Mouse (Mus musculus) mesoderm, embryonic 11.5 days (tissue): ENCODE measurements around the gene Acta1.

ENCODE experiments used
- DNase-seq: peaks from one replicate; pipeline ENCODE4 v3.0.0-alpha.2; 2012; ENCODE audit warnings: low read depth, low spot score

Acta1 gene

DNA sequence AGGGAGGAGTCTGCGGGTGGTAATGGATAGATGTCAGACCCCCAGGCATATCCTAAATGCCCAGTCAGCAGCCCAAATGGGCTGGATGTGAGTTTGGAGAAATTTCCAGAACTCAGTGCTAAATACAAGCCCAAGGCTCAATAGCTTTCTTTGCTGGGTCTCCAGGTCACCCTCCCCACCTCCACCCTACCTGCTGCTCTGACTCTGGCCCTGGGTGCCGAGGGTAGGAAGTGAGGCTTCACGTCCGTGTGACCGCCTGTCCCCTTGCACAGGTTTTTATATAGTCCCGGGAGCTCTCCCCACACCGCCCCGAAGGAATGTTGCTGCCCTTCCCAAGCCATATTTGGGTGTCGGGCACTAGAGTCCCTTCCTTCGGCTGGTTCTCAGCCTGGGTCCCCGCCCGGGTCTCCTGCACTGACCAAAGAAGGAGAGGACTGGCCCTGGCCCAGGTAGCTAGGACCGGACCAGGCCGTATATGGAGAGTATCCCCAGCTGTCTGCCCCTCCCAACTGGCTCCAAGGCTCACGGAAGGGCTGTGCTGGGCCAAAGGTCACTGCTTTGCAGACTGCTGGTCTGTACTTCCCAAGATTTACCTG is at the start of gene Acta1:
Gene Acta1, minus strand, starts transcription at position 250 of the 596 bp plus-strand sequence.
- DNase-seq = no peak

DNA sequence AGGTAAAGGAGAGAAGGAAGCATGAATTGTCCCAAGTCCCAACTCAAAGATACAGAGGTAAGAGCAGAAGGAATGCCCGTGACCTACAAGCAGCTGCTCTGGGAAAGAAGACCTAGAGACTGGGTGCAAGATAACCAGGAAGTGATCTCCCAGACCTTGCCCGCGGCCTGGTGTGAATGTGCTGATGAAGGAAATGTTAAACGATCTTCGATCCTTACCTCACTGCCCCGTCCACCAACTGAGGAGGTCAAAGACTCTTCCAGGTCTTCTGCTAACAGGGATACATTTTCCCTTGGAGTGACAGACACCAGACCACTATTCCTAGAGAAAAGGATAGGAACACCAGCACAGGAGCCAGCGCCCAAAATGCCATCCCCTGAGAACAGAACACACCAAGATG is 34.5 kb upstream of the Acta1 start:
- no peak for DNase-seq

DNA sequence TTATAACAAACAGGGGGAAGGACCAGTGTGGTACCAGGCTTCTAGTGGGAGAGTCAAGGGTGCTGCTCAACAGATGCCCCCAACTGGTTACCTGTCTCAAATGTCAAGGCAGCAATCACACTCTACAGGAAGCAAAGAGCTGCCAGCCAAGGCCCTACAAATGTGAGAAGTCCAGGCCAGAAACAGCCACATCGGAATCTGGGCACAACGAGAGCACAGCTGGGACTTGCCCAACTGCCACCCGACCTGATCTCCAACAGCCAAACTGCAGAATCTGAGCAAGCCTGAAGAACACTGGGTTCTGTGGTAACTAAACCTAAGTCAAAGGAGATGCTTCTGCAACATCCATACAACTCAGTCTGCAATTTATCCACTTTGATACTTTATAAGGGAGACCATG is 31.1 kb upstream of the Acta1 start:
- DNase-seq = no peak

DNA sequence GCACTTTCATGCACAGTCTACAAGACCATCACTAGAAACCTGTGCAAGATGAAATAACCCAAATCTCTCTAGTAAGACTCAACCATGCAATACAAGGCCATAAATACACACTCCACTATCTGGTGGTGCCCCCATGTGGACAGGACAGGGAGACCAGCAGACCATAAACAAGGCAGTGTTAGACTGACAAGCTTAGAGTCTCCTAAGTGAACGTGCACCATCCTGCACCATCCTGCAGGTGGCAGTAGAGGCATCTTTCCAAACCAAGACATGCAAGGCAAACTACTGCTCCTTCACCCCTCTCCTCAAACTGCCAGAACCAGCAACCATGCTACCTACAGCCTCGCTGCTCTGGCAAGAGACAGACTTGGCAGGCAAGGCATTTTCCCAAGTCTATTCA is 30.2 kb upstream of the Acta1 start:
- DNase-seq = peak; percentile 88

DNA sequence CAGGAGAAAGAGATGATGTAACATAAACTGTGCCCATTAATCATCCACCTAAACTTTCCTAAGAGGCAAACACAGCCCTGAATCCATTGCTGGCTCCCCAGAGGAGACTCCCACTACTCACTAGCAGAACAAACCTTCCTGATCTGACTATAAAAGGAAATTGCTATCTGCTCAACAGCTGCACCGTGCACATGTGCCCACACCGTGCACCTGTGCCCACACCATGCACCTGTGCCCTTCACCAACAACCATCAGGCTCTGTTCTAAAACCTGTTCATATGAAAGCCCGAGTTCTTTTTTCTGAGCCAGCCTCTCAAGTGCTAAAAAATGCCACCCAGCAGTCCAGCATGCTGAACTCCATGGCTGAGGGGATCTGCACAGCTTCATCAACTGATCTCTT is 20.1 kb upstream of the Acta1 start:
- no peak for DNase-seq

DNA sequence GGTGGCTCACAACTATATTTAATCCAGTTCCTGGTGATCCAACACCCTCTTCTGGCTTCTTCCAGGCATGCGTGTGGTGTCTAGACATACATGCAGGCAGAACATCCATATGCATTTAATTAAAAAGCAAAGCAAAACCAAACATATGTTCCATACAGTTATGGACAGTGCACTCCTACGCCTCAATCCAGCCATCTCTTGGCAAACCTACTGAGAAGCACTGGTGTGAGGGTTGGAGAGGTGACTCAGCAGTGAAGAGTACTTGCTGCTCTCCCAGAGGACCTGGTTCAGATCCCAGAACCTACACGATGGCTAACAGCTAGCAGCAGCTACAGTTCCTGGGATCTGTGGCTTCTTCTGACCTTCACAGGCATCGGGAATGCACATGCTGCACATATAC is 17.7 kb upstream of the Acta1 start:
- DNase-seq = no peak

DNA sequence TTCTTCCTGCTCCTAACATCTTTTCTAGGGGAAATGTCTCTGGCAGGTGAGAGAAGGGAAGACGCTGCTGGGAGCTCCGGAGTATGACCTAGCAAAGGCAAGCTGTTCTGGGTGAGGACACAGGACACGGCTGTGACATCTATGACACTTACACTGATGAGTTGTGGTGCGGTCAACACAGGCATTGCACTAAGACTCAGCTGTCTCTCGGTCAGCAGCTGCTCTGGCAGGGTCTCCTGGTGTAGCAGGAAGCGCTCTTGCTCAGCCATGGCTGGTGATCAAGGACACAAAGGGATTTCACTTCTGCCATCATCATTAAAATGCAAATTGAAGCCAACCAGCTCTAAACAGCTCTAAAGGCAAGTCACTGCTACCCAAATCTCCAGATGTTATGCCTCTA is 13.1 kb upstream of the Acta1 start:
- DNase-seq = no peak

DNA sequence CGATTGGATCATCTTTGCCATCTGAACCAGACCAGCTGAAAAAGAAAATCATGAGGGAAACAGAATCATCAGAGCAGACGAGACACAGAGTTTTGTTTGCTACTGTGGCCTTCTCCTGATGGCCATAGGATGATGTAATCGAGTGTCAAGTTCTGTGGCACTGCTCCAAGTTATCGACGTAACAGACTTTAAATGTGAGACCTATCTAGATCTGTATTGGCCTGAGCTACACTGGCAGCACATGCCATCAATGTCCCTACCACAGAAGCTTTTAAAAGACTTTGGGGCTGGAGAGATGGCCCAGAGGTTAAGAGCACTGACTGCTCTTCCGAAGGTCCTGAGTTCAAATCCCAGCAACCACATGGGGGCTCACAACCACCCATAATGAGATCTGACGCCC is 8.1 kb upstream of the Acta1 start:
- DNase-seq = no peak

DNA sequence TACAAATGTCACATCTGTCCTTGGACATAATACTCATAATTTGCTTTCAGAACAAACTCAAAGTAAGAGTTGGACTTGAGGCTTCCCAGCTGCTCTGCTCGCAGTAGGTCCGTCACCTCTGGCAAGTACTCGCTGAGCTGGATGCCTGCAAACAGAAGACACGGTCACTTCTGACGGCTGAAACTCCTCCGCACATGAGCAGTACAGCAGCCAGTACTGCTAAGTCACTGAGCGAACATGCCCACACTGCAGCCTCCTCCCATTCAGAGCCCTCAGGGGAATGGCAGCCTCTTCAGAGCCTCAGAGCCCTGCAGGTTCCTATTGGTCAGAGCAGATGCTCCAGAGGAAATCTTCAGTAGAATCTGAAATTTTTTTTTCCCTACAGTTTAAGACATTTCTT is 4.8 kb upstream of the Acta1 start:
- no peak for DNase-seq

DNA sequence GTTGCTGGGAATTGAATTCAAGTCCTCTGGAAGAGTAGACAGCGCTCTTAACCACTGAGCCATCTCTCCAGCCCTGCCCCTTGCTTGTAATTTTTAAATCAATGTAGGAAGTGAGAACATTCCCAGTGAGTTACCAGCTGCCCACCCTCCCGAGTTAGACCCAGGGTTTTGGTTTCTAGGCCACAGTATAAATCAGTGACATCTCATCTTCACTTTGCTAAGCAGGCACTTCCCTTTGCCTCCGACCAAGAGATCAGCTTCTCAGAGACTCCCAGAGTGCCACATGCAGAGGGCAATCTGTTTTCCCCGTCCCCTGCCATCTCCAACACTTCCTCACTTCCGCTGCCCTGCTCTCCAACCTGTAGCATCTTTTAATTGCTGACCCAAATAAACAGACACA is 4.0 kb upstream of the Acta1 start:
- DNase-seq = no peak

DNA sequence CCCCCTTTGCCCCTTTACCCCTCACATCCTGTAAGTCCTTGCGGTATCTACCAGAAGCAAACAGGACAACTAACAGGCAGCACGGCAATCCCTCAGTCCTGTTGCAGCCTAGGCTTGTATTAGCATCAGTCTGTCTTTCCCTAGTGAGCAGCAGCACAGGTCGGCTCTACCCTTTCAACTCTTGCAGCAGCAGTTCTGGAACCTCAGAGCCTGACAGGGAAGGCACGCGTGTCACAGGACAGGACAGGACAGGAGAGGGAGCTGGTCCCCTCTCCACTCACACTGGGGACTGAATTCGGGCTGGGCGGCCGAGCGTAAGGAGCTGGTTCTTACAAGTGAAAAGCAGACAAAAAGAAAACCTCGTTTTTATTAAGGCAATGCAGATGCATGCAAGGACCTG is 2.2 kb upstream of the Acta1 start:
- no peak for DNase-seq

DNA sequence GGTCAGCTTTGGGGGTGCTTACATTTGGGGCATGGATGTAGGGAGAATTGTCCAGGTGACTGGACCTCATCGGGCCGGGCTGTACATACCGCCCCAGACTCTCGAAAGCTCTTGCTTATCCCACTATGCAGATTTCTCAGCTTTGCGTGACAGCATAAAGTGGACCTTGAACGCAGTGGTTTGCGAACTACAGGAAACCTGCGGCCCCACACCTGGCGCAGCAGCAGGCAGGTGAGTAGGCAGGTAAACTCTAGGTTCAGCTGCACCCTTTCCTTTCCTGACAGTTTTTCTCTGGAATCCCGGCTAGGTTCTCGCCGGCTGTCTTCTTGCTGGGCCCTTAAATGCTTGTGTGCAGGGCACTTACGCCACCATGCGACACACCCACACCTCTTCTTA is 1.8 kb upstream of the Acta1 start:
- DNase-seq = no peak

DNA sequence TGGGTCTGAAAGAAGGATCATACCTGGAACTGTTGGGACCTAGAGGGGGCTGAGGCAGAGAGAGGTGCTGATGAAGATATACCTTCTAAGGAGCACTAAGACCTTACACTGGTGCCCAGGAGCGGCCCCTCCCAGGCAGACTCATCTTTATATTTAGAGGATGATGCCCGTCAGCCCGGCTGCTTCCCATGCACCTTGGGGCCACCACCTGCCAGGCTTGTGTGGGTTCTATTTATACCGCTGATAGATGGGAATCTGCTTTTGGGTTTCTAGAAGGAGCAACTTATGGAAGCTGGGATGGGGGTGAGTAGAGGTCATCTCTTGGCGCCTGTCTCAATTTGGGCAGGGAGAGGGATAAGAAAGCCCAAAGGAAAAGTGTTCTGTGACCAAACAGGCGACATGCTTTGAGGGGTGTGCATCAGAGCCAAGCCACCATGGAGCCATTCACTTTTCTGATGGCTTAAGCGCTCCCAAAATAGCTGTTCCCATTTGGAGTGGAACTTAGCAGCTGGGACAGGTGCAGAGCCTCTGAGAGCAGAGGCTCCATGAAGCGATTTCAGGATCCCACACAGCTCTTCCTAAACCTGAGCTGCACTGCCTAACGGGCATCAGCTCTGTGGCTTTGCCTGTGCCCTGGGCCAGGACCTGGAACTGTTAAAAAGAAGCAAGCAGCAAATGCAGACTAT is 1.3 kb upstream of the Acta1 start:
- no peak for DNase-seq

DNA sequence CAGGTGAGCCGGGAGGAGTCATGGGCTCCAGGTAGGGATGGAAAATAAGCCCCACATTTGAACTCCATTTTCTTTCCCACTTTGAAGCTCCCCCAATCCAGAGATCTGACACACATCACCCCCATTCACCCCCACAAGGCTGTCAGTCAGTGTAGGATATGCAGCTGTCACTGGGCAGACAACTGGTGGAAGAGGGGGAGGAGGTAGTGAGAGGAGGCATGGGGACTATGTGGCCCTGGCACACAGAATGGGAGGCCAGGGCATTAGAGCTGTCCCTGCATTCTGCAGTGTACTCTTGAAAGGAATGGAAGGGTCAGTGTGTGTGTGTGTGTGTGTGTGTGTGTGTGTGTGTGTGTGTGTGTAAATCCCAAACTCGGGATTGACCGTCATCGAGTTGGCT is 679 bp upstream of the Acta1 start:
- no peak for DNase-seq

DNA sequence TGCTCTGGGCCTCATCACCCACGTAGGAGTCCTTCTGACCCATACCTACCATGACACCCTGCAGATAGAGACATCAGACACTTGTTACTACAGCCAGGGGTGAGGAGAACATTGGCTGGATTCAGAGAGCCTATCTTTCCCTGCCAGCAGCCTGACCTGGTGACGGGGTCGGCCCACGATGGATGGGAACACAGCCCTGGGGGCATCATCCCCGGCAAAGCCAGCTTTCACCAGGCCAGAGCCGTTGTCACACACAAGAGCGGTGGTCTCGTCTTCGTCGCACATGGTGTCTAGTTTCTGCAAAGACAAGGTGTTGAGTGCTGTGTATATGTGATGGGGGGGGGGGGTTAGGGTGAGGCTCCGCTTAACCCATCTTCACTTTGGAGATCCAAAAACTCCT is 1.1 kb downstream of the Acta1 start:
- no peak for DNase-seq

DNA sequence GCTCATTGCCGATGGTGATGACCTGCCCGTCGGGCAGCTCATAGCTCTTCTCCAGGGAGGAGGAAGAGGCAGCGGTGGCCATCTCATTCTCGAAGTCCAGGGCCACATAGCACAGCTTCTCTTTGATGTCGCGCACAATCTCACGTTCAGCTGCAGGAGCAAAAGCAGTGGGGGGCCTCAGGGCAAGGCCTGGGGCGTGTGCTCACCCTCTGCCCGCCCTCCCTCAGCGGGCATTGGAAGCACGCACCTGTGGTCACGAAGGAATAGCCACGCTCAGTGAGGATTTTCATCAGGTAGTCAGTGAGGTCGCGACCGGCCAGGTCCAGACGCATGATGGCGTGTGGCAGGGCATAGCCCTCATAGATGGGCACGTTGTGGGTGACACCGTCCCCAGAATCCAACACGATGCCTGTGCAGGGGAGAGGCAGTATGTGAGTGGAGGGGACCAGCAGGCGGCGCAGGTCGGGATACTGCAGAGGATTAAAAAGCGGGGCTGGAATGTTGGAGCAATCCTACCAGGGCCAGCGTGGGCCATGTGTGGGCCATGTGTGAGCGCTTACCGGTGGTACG is 1.9 kb downstream of the Acta1 start:
- peak; percentile 39 for DNase-seq

DNA sequence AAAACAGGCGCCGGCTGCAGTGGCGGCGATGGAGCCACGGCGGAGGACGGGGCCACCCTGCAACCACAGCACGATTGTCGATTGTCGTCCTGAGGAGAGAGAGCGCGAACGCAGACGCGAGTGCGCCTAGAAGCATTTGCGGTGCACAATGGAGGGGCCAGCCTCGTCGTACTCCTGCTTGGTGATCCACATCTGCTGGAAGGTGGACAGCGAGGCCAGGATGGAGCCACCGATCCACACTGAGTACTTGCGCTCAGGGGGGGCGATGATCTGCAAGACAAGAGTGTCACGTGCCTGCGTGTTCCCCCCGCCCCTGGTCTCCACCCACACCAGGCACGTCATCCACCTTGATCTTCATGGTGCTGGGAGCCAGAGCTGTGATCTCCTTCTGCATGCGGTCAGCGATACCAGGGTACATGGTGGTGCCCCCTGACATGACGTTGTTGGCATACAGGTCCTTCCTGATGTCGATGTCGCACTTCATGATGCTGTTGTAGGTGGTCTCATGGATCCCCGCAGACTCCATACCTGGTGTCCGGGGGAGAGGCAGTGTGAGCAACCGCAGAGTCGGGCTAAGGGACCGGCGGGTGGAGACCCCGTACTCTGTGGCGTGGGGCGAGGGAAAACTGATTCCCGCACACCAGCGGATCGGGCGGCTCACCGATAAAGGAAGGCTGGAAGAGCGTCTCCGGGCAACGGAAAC is 2.5 kb downstream of the Acta1 start:
- no peak for DNase-seq

DNA sequence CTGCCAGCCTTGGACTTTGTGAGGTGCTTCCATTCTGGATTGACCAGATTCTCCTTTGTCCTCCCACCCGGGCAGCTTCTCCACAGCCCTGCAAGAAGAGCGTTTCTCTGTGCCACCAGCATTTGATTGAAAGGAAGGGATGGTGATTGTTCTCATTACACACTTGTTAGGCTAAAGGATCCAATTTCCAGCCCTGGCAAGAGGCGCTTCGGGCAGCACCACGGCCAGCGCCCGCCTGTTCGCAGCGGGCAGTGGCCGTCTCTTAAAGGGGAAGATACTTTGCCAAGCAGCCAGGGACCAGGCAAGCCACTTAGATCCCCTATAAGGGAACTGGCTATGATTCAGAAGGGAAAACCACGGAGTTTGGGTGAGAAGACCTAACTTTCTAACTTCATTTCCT is 3.3 kb downstream of the Acta1 start:
- DNase-seq = peak; percentile 73

DNA sequence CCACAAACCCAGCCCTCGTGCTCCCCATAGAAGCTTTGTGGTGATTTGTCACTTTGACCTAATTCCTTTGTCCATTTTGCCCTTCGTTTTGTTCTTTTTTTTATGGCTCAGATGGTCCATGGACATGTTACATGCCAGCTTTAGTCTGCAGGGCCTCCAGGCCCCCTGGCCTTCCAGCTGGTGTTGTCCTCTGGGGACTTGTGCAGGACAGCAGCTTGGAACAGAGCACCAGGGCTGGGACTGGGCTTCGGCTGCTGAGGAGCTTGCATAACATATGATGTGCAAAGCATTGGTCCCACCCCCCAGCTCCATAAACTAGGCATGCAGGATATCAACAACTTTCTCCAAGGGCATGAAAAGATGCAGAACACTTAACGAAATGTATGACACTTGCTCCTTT is 4.8 kb downstream of the Acta1 start:
- DNase-seq = no peak

DNA sequence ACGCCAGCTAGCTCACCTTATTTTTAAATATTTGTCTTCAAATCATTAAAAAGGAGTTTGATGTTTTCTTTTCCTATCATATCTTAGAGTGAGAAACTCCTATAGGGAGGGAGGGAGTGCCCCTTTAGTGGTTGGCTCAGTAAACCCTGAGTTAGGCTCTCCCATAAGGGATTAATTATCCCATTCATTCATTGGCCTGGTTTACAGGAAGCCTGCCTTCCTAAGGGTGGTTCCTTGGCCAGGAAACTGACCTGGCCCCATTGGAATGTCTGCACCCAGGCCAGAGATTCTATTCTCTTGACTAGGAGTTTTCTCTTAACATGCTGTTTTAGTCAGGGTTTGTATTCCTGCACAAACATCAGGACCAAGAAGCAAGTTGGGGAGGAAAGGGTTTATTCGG is 6.6 kb downstream of the Acta1 start:
- no peak for DNase-seq

DNA sequence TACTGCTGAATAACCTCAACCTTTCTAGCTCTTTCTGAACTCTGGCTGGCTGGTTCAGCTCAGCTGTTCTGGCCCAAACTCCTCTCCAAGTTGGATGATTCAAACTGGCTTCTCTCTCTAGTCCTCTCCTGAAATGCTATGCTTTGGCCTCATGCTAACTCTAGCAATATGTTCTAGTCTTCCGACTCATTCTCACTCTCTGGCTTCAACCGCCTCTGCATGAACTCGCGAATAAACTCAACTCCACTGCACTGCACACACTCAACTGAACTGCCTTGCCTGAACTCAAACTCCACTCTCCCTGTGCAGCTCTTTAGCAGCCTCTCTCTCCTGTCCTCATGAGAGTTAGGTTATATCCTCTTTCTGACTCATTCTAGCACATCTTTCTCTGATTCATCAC is 7.4 kb downstream of the Acta1 start:
- DNase-seq = no peak

DNA sequence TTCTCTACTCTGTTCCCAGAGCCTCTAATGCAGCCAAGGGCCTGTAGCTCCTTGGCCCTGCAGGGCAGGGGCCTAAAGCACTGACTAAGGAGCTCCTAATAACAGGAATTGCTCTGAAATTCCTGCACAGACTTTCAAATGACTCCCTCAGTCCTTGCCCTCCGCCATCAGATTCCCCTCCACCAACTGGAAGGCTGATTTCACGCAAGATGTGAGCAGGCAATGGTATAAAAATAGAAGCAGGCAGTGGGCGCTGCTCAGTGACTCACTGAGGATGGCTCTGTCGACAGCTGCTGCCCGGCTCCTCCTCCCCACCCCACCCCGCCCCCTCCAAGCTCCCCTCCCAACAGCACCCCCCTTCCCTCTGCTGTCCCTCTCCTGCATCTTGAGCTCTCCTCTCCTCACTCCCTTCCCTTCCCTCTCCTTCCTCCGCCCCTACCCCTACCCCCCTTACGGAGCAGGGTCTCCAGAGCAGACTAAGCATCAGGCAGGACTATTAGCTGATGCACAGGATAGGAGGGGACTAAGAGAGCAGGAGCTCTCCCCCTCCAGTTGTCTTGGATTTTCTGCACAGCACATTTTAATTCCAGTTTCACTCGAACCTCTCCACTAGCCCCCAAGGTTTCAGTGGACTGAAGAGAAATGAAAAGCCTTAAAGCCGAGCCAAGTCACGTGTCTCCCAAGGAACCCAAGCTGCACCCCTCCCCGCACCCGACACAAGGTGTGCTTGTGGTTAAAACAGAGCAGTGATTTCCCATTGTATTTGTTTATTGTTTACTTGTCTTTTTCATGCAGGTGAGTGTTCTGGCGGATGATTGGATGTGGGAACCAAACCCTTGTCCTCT is 9.6 kb downstream of the Acta1 start:
- DNase-seq = peak; percentile 34
